Mouse (Mus musculus) embryonic fibroblast, embryonic 13.5 days (primary cell): ENCODE results near the gene Klhdc10.

ENCODE experiments used
- CTCF ChIP-seq: IDR thresholded peaks from 2 replicates; pipeline ENCODE4 v1.5.1; 2011; ENCODE audit warnings: mild to moderate bottlenecking, control low read depth, low read length, moderate library complexity, borderline replicate concordance; ENCODE audit not compliant: insufficient read depth
- POLR2A ChIP-seq: IDR thresholded peaks from 2 replicates; pipeline ENCODE4 v1.6.1; 2011; ENCODE audit warnings: low read depth, mild to moderate bottlenecking, control low read depth, low read length, moderate library complexity

DNA sequence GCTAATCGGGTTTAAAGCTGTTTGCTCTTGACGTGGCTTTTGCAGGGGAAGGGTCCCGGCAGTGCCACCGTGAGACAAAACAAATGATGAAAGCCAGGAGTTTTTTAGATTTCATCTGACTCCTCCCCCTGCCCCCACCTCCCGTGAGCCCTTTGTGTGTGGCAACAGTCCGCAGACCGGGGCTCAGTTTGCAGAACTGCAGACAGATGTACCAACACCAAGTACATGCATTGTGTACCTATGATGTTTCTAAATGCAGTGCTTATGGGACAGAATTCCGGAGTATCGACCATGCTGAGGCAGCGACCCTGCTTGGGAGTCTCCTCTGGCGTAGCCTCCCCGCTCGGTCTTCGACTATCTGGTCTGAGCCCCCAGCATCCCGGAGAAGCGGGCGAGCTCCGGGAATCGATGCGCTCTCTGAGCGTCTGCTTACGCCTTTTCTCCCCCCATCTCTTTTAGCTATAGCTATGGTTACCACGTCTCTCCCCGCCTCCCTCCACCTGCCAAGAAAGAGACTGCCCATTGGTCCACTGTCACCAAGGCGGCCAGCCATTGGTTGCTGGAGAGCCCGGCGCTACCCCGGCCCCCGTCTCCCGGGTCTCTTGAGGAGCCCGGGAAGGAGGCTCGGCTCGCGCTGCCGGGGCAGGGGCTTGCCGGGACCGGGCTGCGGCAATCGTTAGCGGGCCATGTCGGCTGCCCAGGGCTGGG, at the start of gene Klhdc10:
- TF ChIP-seq POLR2A, result peak; percentile 79
- no peak for TF ChIP-seq CTCF
